9 mouse cellular contexts compared by ENCODE assay signal in genomic region chr4:141641961-141642811, GRCm38 (mm10). TPM values are rescaled to one million over a fixed set of nuclear protein-coding genes. Genes with fewer than 3 reads are reported as not detected.
DNase-seq lines count a peak whose midpoint lies in the region; ATAC-seq and TF ChIP-seq lines count a peak whose summit lies in the region.
"Had no signal": no experiment of that assay in that cellular context is flagged by ENCODE, and none has a peak within 500 bp of the region (broad histone marks: within the 10 kb centered on the region; RNA-seq: fewer than 3 reads in every experiment).

No protein-coding gene starts in this region.

- no peaks in the 10 kb centered on the region for H3K9me3 ChIP-seq in heart, embryonic 16.5 days (replicated peaks; ENCODE audit: control insufficient read depth, low read length)
- H3K9me3 ChIP-seq: megakaryocyte, embryonic 14.5 days had no signal

- peaks cover 29% of the 10 kb centered on the region for H3K4me1 ChIP-seq in heart, embryonic 16.5 days (ENCODE audit: control insufficient read depth, insufficient read depth, low read length)

- ATAC-seq in heart, embryonic 16.5 days (replicated peaks; ENCODE audit: extremely low read depth, insufficient read depth, low FRiP score), result no peak

- H3K27me3 ChIP-seq in heart, embryonic 16.5 days (ENCODE audit: control insufficient read depth, insufficient read depth, low read length), result no peaks in the 10 kb centered on the region
- H3K27me3 ChIP-seq: megakaryocyte, embryonic 14.5 days had no signal

- peak overlapping the region; percentile 68 for H3K9ac ChIP-seq in heart, embryonic 16.5 days (ENCODE audit: low read length)

- no peak overlapping the region for H3K4me3 ChIP-seq in left cerebral cortex, adult 2 months
- no peak overlapping the region for H3K4me3 ChIP-seq in heart, embryonic 16.5 days (ENCODE audit: low read length)
- H3K4me3 ChIP-seq: megakaryocyte, embryonic 14.5 days had no signal

- no peak for TF ChIP-seq CTCF in left cerebral cortex, adult 2 months (IDR thresholded peaks at IDR 0.05)

- peak; percentile 42 to 43 for DNase-seq in adrenal gland, postnatal 36 days
- DNase-seq in adrenal gland, postnatal 14 days, result no peak
- DNase-seq in left cerebral cortex, adult 2 months (ENCODE audit: extremely low spot score in 1 of 2, low spot score in 2 of 2), result no peak
- DNase-seq in left cerebral cortex, postnatal 10 days (ENCODE audit: extremely low spot score in 1 of 2, low spot score in 2 of 2), result no peak
- peak; percentile 70 to 75 for DNase-seq in kidney, postnatal 36 days
- DNase-seq in embryo, embryonic 11 days, result no peak
- DNase-seq in urinary bladder, adult 2 months (ENCODE audit: low spot score), result no peak

- intact Hi-C loops in left cerebral cortex, adult 2 months (cut with DNase I), result no loop called here
- intact Hi-C loops in left cerebral cortex, postnatal 10 days (cut with DNase I), result no loop called here

- H3K4me2 ChIP-seq in heart, embryonic 16.5 days (ENCODE audit: low read depth, low read length), result no peak overlapping the region

- WGBS in heart, embryonic 16.5 days, result 84% methylated on average over 25 of the region's 25 CpGs

- H3K36me3 ChIP-seq in heart, embryonic 16.5 days (ENCODE audit: control insufficient read depth, insufficient read depth), result peaks cover 35% of the 10 kb centered on the region

- H3K27ac ChIP-seq in left cerebral cortex, adult 2 months, result peak overlapping the region; percentile 41; the same call in 1 of the 2 replicates
- peak overlapping the region; percentile 99 for H3K27ac ChIP-seq in heart, embryonic 16.5 days (ENCODE audit: low read length)

RNA-seq across cellular contexts. Expression of gene Slc25a34, which starts 18.6 kb away (rescaled TPM):
- 1 to 10 TPM; 3.0 to 7.0 TPM for total RNA-seq in adrenal gland, postnatal 36 days (2021)
- total RNA-seq in adrenal gland, postnatal 14 days (2021), result 31.9 and 32.5 TPM in 2 replicates
- total RNA-seq in left cerebral cortex, adult 2 months (2021), result 1 to 10 TPM; 3.2 TPM
- 1 to 10 TPM; 2.3 to 4.1 TPM for total RNA-seq in left cerebral cortex, postnatal 10 days (2021)
- 1.3 TPM in 2 replicates for polyA plus RNA-seq in heart, embryonic 16.5 days (2015; fragmentation: Nextera tagmentation; extraction: Ambion mirVana)
- polyA plus RNA-seq in urinary bladder, adult 2 months (2012; rRNA removed), result 0.10 and 0.14 TPM in 2 replicates

RNA-seq across cellular contexts. Expression of gene Plekhm2, which starts 22.5 kb away (rescaled TPM):
- total RNA-seq in adrenal gland, postnatal 36 days (2021), result 10 to 100 TPM; 46.0 to 65.8 TPM
- 37.3 and 48.5 TPM in 2 replicates for total RNA-seq in adrenal gland, postnatal 14 days (2021)
- 10 to 100 TPM; 90.1 to 94.2 TPM for total RNA-seq in left cerebral cortex, adult 2 months (2021)
- total RNA-seq in left cerebral cortex, postnatal 10 days (2021), result 10 to 100 TPM; 49.0 to 55.0 TPM
- 4.9 and 6.2 TPM in 2 replicates for polyA plus RNA-seq in heart, embryonic 16.5 days (2015; fragmentation: Nextera tagmentation; extraction: Ambion mirVana)
- polyA plus RNA-seq in urinary bladder, adult 2 months (2012; rRNA removed), result 31.5 and 32.0 TPM in 2 replicates

RNA-seq across cellular contexts. Expression of gene Tmem82, which starts 23.8 kb away (rescaled TPM):
- total RNA-seq in adrenal gland, postnatal 36 days (2021), result 1 to 10 TPM in 1 of 2 experiments, under 1 TPM in 1; 0.79 to 1.3 TPM
- 9.7 and 9.9 TPM in 2 replicates for total RNA-seq in adrenal gland, postnatal 14 days (2021)
- 1 to 10 TPM in 1 of 2 experiments, under 1 TPM in 1; 0.30 to 1.1 TPM for total RNA-seq in left cerebral cortex, adult 2 months (2021)
- total RNA-seq in left cerebral cortex, postnatal 10 days (2021), result under 1 TPM; 0.28 to 0.79 TPM
- 1.1 and 1.7 TPM in 2 replicates for polyA plus RNA-seq in heart, embryonic 16.5 days (2015; fragmentation: Nextera tagmentation; extraction: Ambion mirVana)
- 0.87 and 0.94 TPM in 2 replicates for polyA plus RNA-seq in urinary bladder, adult 2 months (2012; rRNA removed)

RNA-seq across cellular contexts. Expression of gene Fblim1, which starts 36.3 kb away (rescaled TPM):
- 10 to 100 TPM in 1 of 2 experiments, 1 to 10 TPM in 1; 9.5 to 12.9 TPM for total RNA-seq in adrenal gland, postnatal 36 days (2021)
- total RNA-seq in adrenal gland, postnatal 14 days (2021), result 11.0 and 13.2 TPM in 2 replicates
- 1 to 10 TPM in 1 of 2 experiments, under 1 TPM in 1; 0.75 to 1.1 TPM for total RNA-seq in left cerebral cortex, adult 2 months (2021)
- 1 to 10 TPM; 4.4 to 6.0 TPM for total RNA-seq in left cerebral cortex, postnatal 10 days (2021)
- 46.9 and 49.7 TPM in 2 replicates for polyA plus RNA-seq in heart, embryonic 16.5 days (2015; fragmentation: Nextera tagmentation; extraction: Ambion mirVana)
- polyA plus RNA-seq in urinary bladder, adult 2 months (2012; rRNA removed), result 95.1 and 129 TPM in 2 replicates

RNA-seq across cellular contexts. Expression of gene Rsc1a1, which starts 43.2 kb away (rescaled TPM):
- 1 to 10 TPM in 1 of 2 experiments, not detected in 1; 2.4 TPM for total RNA-seq in adrenal gland, postnatal 36 days (2021)
- total RNA-seq in adrenal gland, postnatal 14 days (2021), result 1.5 and 3.3 TPM in 2 replicates
- total RNA-seq in left cerebral cortex, adult 2 months (2021), result 1 to 10 TPM; 1.1 to 1.2 TPM
- 1 to 10 TPM in 1 of 2 experiments, under 1 TPM in 1; 0.41 to 3.0 TPM for total RNA-seq in left cerebral cortex, postnatal 10 days (2021)
- polyA plus RNA-seq in heart, embryonic 16.5 days (2015; fragmentation: Nextera tagmentation; extraction: Ambion mirVana), result 0.21 TPM in 1 of 2 replicates, not detected in the other
- 14.4 and 17.2 TPM in 2 replicates for polyA plus RNA-seq in urinary bladder, adult 2 months (2012; rRNA removed)

Comparison
In these comparisons a context has a peak if more than half of its experiments do, and no peak if none do; other contexts are left out.
1. DNase-seq: peak in adrenal gland, postnatal 36 days (2 of 2) and kidney, postnatal 36 days (2 of 2); none in adrenal gland, postnatal 14 days (single experiment), left cerebral cortex, adult 2 months (0 of 2), left cerebral cortex, postnatal 10 days (0 of 2), embryo, embryonic 11 days (single experiment) and urinary bladder, adult 2 months (single experiment).